Mouse (Mus musculus) MEL-GATA-1-ER (cell line): ENCODE data around the gene Stx5a.
A peak's percentile ranks its signal among the peaks of the same experiment; 100 is the strongest.

ENCODE experiments used
- DNase-seq: peaks from one replicate; pipeline ENCODE4 v3.0.0-alpha.2; 2012; ENCODE audit warnings: low read depth; ENCODE audit errors: extremely low read depth

Stx5a gene

GRCm38 (mm10) chr19:8741243-8741869 lies at the start of gene Stx5a:
Gene Stx5a (plus strand): TSS chr19:8741413.
- DNase-seq, result peak; percentile 99

GRCm38 (mm10) chr19:8691871-8692539 lies 49.2 kb upstream of the Stx5a start:
- no peak for DNase-seq

- DNase-seq, result no peak
Observed at GRCm38 (mm10) chr19:8692740-8693139, 48.5 kb upstream of the Stx5a start.

GRCm38 (mm10) chr19:8695330-8695729 lies 45.9 kb upstream of the Stx5a start:
- no peak for DNase-seq

- no peak for DNase-seq
Observed at GRCm38 (mm10) chr19:8699652-8700051, 41.6 kb upstream of the Stx5a start.

GRCm38 (mm10) chr19:8702458-8702857 lies 38.8 kb upstream of the Stx5a start:
- no peak for DNase-seq

- DNase-seq, result no peak
Observed at GRCm38 (mm10) chr19:8703571-8703970, 37.6 kb upstream of the Stx5a start.

- no peak for DNase-seq
Observed at GRCm38 (mm10) chr19:8705026-8705708, 36.0 kb upstream of the Stx5a start.

- DNase-seq, result no peak
Observed at GRCm38 (mm10) chr19:8706132-8706667, 35.0 kb upstream of the Stx5a start.

GRCm38 (mm10) chr19:8706930-8707329 lies 34.3 kb upstream of the Stx5a start:
- no peak for DNase-seq

GRCm38 (mm10) chr19:8708954-8709353 lies 32.3 kb upstream of the Stx5a start:
- no peak for DNase-seq

GRCm38 (mm10) chr19:8710057-8710456 lies 31.2 kb upstream of the Stx5a start:
- DNase-seq, result no peak

- DNase-seq, result no peak
Observed at GRCm38 (mm10) chr19:8711506-8711905, 29.7 kb upstream of the Stx5a start.

GRCm38 (mm10) chr19:8711949-8712869 lies 29.0 kb upstream of the Stx5a start:
- no peak for DNase-seq

GRCm38 (mm10) chr19:8712870-8713305 lies 28.3 kb upstream of the Stx5a start:
- DNase-seq, result peak; percentile 83

GRCm38 (mm10) chr19:8713306-8713996 lies 27.8 kb upstream of the Stx5a start:
- DNase-seq, result no peak

- DNase-seq, result peak; percentile 75
Observed at GRCm38 (mm10) chr19:8713997-8714652, 27.1 kb upstream of the Stx5a start.

- peak; percentile 74 for DNase-seq
Observed at GRCm38 (mm10) chr19:8714653-8715481, 26.3 kb upstream of the Stx5a start.
